Mouse (Mus musculus): ENCODE measurements around the gene Klrb1f. TPM values are rescaled to one million over a fixed set of nuclear protein-coding genes. Genes with fewer than 3 reads are reported as not detected.

Gene Klrb1f
- total and polyA plus RNA-seq, 2 experiments from 2014 or later = 0.23 TPM; not detected in 1

GRCm38 (mm10) chr6:129041470-129041869, 4.2 kb upstream of the Klrb1f start:
- ATAC-seq (ENCODE audit: insufficient read depth, low read depth) = no peak
- H3K27me3 ChIP-seq (ENCODE audit: control insufficient read depth, insufficient read depth, low read length) = no peaks in the 10 kb centered on the region
- no peaks in the 10 kb centered on the region for H3K36me3 ChIP-seq (replicated peaks; ENCODE audit: control insufficient read depth, insufficient read depth, low read length)
- H3K27ac ChIP-seq (ENCODE audit: low read depth) = no peak overlapping the region
- H3K4me3 ChIP-seq (ENCODE audit: low read depth, low read length) = no peak overlapping the region
- H3K4me1 ChIP-seq (ENCODE audit: control insufficient read depth, insufficient read depth) = no peaks in the 10 kb centered on the region
- H3K9ac ChIP-seq (replicated peaks; ENCODE audit: low read depth, low read length) = no peak overlapping the region
- no peak for TF ChIP-seq EP300 (IDR thresholded peaks at IDR 0.05; ENCODE audit: low read depth)
- TF ChIP-seq CTCF (IDR thresholded peaks at IDR 0.05; ENCODE audit: low read depth) = no peak
- WGBS = 87% methylated on average over 2 of the region's 2 CpGs
- no peaks in the 10 kb centered on the region for H3K9me3 ChIP-seq (replicated peaks; ENCODE audit: control insufficient read depth, low read length)
- no peak for DNase-seq (ENCODE audit: low spot score)
- H3K4me2 ChIP-seq (ENCODE audit: low read depth, low read length) = no peak overlapping the region

DNA sequence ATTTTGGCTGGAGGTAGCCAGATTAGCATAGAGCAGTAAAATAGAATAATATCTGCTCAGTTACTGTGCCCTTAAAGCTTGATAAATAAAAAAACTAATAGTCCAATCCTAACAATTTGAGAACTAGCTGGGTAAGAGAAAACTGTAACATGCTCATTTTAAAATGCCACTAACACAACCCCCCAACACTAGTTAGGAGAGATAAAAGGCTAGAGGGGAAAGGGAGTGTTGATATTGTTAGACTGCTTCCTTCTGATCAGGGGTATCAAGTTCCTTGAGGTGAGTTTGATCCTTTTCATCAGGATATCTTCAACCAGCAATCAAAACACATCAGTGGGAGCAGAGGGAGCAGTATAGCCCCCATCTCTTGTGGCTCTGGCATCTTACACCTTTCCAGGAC, 3.2 kb upstream of the Klrb1f start:
- no peak overlapping the region for H3K27ac ChIP-seq (ENCODE audit: low read depth)
- no peak overlapping the region for H3K4me2 ChIP-seq (ENCODE audit: low read depth, low read length)
- H3K27me3 ChIP-seq (ENCODE audit: control insufficient read depth, insufficient read depth, low read length) = no peaks in the 10 kb centered on the region
- H3K4me3 ChIP-seq (ENCODE audit: low read depth, low read length) = no peak overlapping the region
- ATAC-seq (ENCODE audit: insufficient read depth, low read depth) (no peak), DNase-seq (ENCODE audit: low spot score) (no peak)
- TF ChIP-seq EP300 (IDR thresholded peaks at IDR 0.05; ENCODE audit: low read depth) (no peak), CTCF (IDR thresholded peaks at IDR 0.05; ENCODE audit: low read depth) (no peak)
- no peak overlapping the region for H3K9ac ChIP-seq (replicated peaks; ENCODE audit: low read depth, low read length)
- no peaks in the 10 kb centered on the region for H3K4me1 ChIP-seq (ENCODE audit: control insufficient read depth, insufficient read depth)
- no peaks in the 10 kb centered on the region for H3K9me3 ChIP-seq (replicated peaks; ENCODE audit: control insufficient read depth, low read length)
- no peaks in the 10 kb centered on the region for H3K36me3 ChIP-seq (replicated peaks; ENCODE audit: control insufficient read depth, insufficient read depth, low read length)

DNA sequence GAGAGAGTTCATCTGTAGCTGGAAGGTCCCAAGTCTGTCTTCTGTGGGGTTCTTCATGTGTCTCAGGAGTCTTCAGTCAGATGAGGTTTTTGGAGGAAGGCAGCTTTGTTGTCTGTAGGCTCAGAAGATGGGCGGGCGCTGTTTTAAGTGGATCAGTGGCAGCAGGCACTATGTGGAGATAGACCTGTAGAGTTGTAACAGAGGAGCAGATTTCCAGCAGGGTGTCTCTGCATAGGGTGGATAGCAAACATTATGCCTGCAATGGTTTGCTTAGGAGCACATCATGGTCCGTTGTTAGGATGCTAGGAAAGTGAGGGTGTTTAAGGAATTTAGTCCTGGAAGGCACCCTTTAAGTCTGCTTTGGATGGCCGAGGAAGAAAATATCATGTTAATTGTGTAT, 2.7 kb downstream of the Klrb1f start:
- H3K36me3 ChIP-seq (replicated peaks; ENCODE audit: control insufficient read depth, insufficient read depth, low read length) = no peaks in the 10 kb centered on the region
- DNase-seq (ENCODE audit: low spot score) (no peak), ATAC-seq (ENCODE audit: insufficient read depth, low read depth) (no peak)
- H3K27me3 ChIP-seq (ENCODE audit: control insufficient read depth, insufficient read depth, low read length) = no peaks in the 10 kb centered on the region
- 41% methylated on average over 4 of the region's 4 CpGs for WGBS
- H3K9me3 ChIP-seq (replicated peaks; ENCODE audit: control insufficient read depth, low read length) = no peaks in the 10 kb centered on the region
- H3K4me2 ChIP-seq (ENCODE audit: low read depth, low read length) = peak overlapping the region; percentile 78; the same call in 1 of the 2 replicates
- H3K4me1 ChIP-seq (ENCODE audit: control insufficient read depth, insufficient read depth) = 0 out of 2 replicates have a peak, but pooled peaks cover 3% of the 10 kb centered on the region
- no peak overlapping the region for H3K27ac ChIP-seq (ENCODE audit: low read depth)
- no peak overlapping the region for H3K9ac ChIP-seq (replicated peaks; ENCODE audit: low read depth, low read length)
- no peak overlapping the region for H3K4me3 ChIP-seq (ENCODE audit: low read depth, low read length)
- no peak for TF ChIP-seq CTCF (IDR thresholded peaks at IDR 0.05; ENCODE audit: low read depth)
- no peak for TF ChIP-seq EP300 (IDR thresholded peaks at IDR 0.05; ENCODE audit: low read depth)

DNA sequence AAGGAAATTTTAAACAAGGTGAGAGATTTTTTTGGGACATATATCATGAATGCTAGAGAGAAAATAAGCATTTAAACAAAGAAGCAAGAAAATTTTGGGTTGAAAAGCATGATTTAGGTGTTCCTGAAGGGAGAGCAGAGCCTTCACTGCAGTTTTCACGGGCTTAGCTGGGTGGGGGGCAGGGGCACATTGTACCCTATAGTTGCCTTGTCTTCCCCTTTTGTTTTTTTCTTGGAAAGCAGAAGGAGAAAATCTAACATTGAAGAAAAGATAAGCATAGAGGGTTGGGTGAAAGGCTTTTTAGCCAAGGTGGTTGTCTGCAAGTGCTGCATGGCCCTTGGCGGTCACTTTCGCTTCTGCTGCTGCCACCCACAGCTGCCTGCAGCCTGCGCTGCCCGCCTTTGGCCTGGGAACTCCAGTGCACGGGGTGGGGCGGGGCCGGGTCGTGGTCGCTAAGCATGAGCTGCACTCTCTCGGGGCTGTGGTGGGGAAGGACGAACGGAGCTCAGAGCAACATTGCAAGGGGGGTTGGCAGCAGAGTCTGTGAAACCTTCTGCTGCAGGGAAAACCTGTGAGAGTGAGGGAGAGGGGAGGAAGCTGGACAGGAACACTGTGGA, 3.3 kb downstream of the Klrb1f start:
- Histone ChIP-seq H3K9ac (replicated peaks; ENCODE audit: low read depth, low read length) (peak overlapping the region; percentile 38; the same call in 1 of the 2 replicates), H3K9me3 (replicated peaks; ENCODE audit: control insufficient read depth, low read length) (no peaks in the 10 kb centered on the region), H3K4me3 (ENCODE audit: low read depth, low read length) (peak overlapping the region; percentile 51), H3K36me3 (replicated peaks; ENCODE audit: control insufficient read depth, insufficient read depth, low read length) (no peaks in the 10 kb centered on the region), H3K4me1 (ENCODE audit: control insufficient read depth, insufficient read depth) (0 out of 2 replicates have a peak, but pooled peaks cover 3% of the 10 kb centered on the region), H3K27ac (ENCODE audit: low read depth) (no peak overlapping the region), H3K4me2 (ENCODE audit: low read depth, low read length) (peak overlapping the region; percentile 78), H3K27me3 (ENCODE audit: control insufficient read depth, insufficient read depth, low read length) (no peaks in the 10 kb centered on the region)
- TF ChIP-seq CTCF (IDR thresholded peaks at IDR 0.05; ENCODE audit: low read depth) = no peak
- no peak for TF ChIP-seq EP300 (IDR thresholded peaks at IDR 0.05; ENCODE audit: low read depth)
- peak; percentile 86 for ATAC-seq (ENCODE audit: insufficient read depth, low read depth)
- DNase-seq (ENCODE audit: low spot score) = peak; percentile 34
- WGBS = under 1% methylated on average over 13 of the region's 13 CpGs

GRCm38 (mm10) chr6:129049596-129050251, 4.0 kb downstream of the Klrb1f start:
- Histone ChIP-seq H3K27ac (ENCODE audit: low read depth) (no peak overlapping the region), H3K9ac (replicated peaks; ENCODE audit: low read depth, low read length) (no peak overlapping the region), H3K4me1 (ENCODE audit: control insufficient read depth, insufficient read depth) (0 out of 2 replicates have a peak, but pooled peaks cover 3% of the 10 kb centered on the region), H3K4me3 (ENCODE audit: low read depth, low read length) (peak overlapping the region; percentile 32), H3K9me3 (replicated peaks; ENCODE audit: control insufficient read depth, low read length) (no peaks in the 10 kb centered on the region), H3K36me3 (replicated peaks; ENCODE audit: control insufficient read depth, insufficient read depth, low read length) (no peaks in the 10 kb centered on the region), H3K4me2 (ENCODE audit: low read depth, low read length) (peak overlapping the region; percentile 57), H3K27me3 (ENCODE audit: control insufficient read depth, insufficient read depth, low read length) (no peaks in the 10 kb centered on the region)
- TF ChIP-seq CTCF (IDR thresholded peaks at IDR 0.05; ENCODE audit: low read depth) (no peak), EP300 (IDR thresholded peaks at IDR 0.05; ENCODE audit: low read depth) (no peak)
- no peak for ATAC-seq (ENCODE audit: insufficient read depth, low read depth)
- DNase-seq (ENCODE audit: low spot score) = no peak
- 4% methylated on average over 8 of the region's 8 CpGs for WGBS

All from heart, postnatal 0 days (tissue).